Mouse (Mus musculus) brain, embryonic 14.5 days (tissue): ENCODE measurements around the gene Mcl1.

Experiments
- CTCF ChIP-seq: fragments of 200-500 bp; IDR thresholded peaks from 2 replicates; pipeline ENCODE4 v1.5.1; 2012; ENCODE audit warnings: inconsistent platforms, mild to moderate bottlenecking, moderate library complexity, borderline replicate concordance; ENCODE audit not compliant: insufficient read depth, insufficient read length; ENCODE audit errors: extremely low read depth
- POLR2A ChIP-seq: fragments of 200-500 bp; IDR thresholded peaks from 2 replicates; pipeline ENCODE4 v1.6.1; 2012; ENCODE audit warnings: mild to moderate bottlenecking, inconsistent platforms, borderline replicate concordance; ENCODE audit not compliant: poor library complexity, insufficient read depth, insufficient read length, severe bottlenecking; ENCODE audit errors: extremely low read depth

DNA sequence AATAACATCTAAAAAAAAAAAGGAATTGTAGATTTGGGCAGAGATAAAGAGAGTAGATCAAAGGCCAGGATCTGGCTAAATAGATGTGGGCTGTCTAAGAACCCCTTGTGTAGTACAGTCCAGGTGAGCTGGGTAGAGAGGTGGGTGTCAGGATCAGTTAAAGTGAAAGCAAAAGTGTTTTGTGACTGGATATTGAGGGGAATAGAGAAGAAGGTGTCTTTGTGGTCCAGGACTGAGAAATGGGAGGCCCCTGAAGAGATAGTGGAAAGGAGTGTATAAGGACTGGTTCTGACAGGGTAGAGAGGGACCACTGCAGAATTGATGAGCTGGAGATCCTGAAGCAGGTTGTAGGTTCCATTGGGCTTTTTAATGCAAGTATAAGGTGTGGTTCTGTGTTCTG, 51.4 kb downstream of the Mcl1 start:
- TF ChIP-seq CTCF (no peak), POLR2A (no peak)
